Mouse (Mus musculus) left cerebral cortex, postnatal 25 days (tissue): ENCODE data around the gene Cep131. TPM values are rescaled to one million over a fixed set of nuclear protein-coding genes. Genes with fewer than 3 reads are reported as not detected.

Experiments
- DNase-seq, 2 experiments: peaks; one replicate each; pipeline ENCODE4 v3.0.0; 2022; ENCODE audit warnings: low spot score in 2 of 2, mixed read lengths in 1 of 2
- intact Hi-C: fragments of 180-260 bp; cut with DNase I; formaldehyde crosslinking; loops from one replicate; pipeline ENCODE4 v1.15.1; 2025
- total RNA-seq, 2 experiments: library from RNA; stranded (reverse); gene quantifications; 2 replicates each; pipeline ENCODE4 v1.2.3; 2021

Cep131 gene
- 10 to 100 TPM; 23.4 to 32.2 TPM for total RNA-seq

GRCm38 (mm10) chr11:120086702-120087152 is at the start of gene Cep131:
Gene Cep131 (minus strand): TSS chr11:120086827.
- DNase-seq: peak; percentile 97 to 99

GRCm38 (mm10) chr11:120136195-120136594 is 49.6 kb upstream of the Cep131 start:
- no peak for DNase-seq
- intact Hi-C loops: loop anchor here (5.0 kb wide), 1 partner anchor 41 kb away; no protein-coding TSS in a partner anchor

More at GRCm38 (mm10) chr11:120086702-120087152, at the start of gene Cep131:
- intact Hi-C loops: no loop called here

GRCm38 (mm10) chr11:120134847-120135530 is 48.4 kb upstream of the Cep131 start:
- DNase-seq: no peak

GRCm38 (mm10) chr11:120134148-120134547 is 47.5 kb upstream of the Cep131 start:
- no peak for DNase-seq
- intact Hi-C loops: no loop called here

More at GRCm38 (mm10) chr11:120134847-120135530, 48.4 kb upstream of the Cep131 start:
- intact Hi-C loops: loop anchor here (5.0 kb wide), 1 partner anchor 42 kb away; no protein-coding TSS in a partner anchor

GRCm38 (mm10) chr11:120129281-120129680 is 42.7 kb upstream of the Cep131 start:
- intact Hi-C loops: no loop called here
- DNase-seq: no peak

GRCm38 (mm10) chr11:120126845-120127244 is 40.2 kb upstream of the Cep131 start:
- intact Hi-C loops: no loop called here
- no peak for DNase-seq

- DNase-seq: no peak
- intact Hi-C loops: no loop called here
Measured at GRCm38 (mm10) chr11:120122126-120122525, 35.5 kb upstream of the Cep131 start.

GRCm38 (mm10) chr11:120120642-120121420 is 34.2 kb upstream of the Cep131 start:
- intact Hi-C loops: no loop called here
- DNase-seq: peak; percentile 69 to 82

- intact Hi-C loops: no loop called here
- DNase-seq: no peak
Measured at GRCm38 (mm10) chr11:120119936-120120541, 33.4 kb upstream of the Cep131 start.

GRCm38 (mm10) chr11:120119108-120119507 is 32.5 kb upstream of the Cep131 start:
- intact Hi-C loops: no loop called here

GRCm38 (mm10) chr11:120117626-120118025 is 31.0 kb upstream of the Cep131 start:
- no peak for DNase-seq

More at GRCm38 (mm10) chr11:120119108-120119507, 32.5 kb upstream of the Cep131 start:
- no peak for DNase-seq

GRCm38 (mm10) chr11:120114488-120115215 is 28.0 kb upstream of the Cep131 start:
- no peak for DNase-seq
- intact Hi-C loops: no loop called here

More at GRCm38 (mm10) chr11:120117626-120118025, 31.0 kb upstream of the Cep131 start:
- intact Hi-C loops: no loop called here

GRCm38 (mm10) chr11:120112136-120112535 is 25.5 kb upstream of the Cep131 start:
- intact Hi-C loops: no loop called here
- DNase-seq: no peak

- DNase-seq: no peak
- intact Hi-C loops: loop anchor here (2.0 kb wide), 1 partner anchor 196 kb away; no protein-coding TSS in a partner anchor
Measured at GRCm38 (mm10) chr11:120111033-120111432, 24.4 kb upstream of the Cep131 start.

- no peak for DNase-seq
- intact Hi-C loops: loop anchor here (2.0 kb wide), 1 partner anchor 196 kb away; no protein-coding TSS in a partner anchor
Measured at GRCm38 (mm10) chr11:120110554-120110953, 23.9 kb upstream of the Cep131 start.

GRCm38 (mm10) chr11:120109558-120110210 is 23.1 kb upstream of the Cep131 start:
- DNase-seq: no peak
- intact Hi-C loops: loop anchor here (2.0 kb wide), 1 partner anchor 197 kb away; no protein-coding TSS in a partner anchor

GRCm38 (mm10) chr11:120107796-120108195 is 21.2 kb upstream of the Cep131 start:
- no peak for DNase-seq
- intact Hi-C loops: no loop called here

GRCm38 (mm10) chr11:120107026-120107425 is 20.4 kb upstream of the Cep131 start:
- intact Hi-C loops: no loop called here
- no peak for DNase-seq
